Mouse (Mus musculus): ENCODE data around the gene Rtl8a. TPM values are rescaled to one million over a fixed set of nuclear protein-coding genes. Genes with fewer than 3 reads are reported as not detected.

Rtl8a gene
- polyA plus RNA-seq (2012; rRNA removed) = 4.3 and 4.9 TPM in 2 replicates

DNA sequence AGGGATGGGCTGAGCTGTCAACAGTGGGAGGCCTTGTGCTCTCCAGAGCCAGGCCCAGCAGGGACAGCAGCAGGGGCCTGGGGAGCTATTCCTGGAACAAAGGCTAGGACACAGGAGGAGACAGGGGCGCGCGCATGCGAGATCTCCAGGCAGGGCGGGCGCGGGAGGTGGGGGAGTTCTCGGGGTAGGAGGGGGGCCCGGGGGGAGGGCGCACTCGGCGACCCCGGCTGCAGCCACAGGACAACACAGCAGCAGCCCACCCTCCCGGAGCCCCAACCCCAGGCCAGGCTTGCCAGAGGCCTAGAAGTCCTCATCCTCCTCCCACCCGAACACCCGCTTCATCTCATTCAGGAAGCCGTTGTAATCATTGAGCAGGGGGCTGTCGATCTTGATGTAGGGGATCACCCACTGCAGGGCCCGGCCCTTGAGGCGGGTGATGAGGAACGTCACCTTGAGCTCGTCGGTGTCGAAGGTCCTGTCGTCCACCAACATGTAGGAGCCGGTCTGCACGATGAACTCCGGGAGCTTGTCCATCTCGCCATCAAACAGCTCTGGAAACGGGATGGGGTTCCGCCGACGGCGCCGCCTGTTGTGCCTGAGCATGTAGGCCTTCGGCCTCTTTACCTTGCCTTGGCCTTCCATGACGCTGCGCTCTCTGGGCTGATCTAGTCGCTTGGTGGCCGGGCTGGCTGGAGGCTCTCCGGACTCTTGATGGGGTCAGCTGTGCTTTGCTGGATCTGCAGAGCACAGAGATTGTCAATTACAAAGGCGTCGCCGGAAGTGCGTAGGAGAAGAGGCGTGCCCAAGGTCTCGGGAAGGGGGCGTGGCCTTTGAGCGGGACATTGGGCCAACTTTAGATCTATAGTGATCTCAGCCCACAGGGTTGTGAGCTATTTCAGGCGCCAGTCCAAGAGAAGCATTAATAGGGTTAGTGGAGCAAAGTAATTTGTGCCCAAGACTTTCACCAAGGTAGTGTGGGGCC lies at the start of gene Rtl8a:
TSS of gene Rtl8a (minus strand) at position 703 of the 982 bp plus-strand sequence.

DNA sequence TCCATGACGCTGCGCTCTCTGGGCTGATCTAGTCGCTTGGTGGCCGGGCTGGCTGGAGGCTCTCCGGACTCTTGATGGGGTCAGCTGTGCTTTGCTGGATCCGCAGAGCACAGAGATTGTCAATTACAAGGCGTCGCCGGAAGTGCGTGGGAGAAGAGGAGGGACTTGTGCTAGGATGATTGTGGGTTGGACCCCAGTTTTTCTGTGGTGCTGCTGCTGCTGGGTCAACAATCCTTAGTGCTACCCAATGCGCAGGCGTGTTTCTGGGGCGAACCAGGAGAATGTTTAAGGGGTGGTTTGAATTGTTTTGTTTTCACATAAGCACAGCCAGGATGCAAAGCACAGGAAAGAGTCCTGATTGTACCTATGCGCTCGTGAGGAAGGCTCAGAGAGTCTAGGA lies 26.8 kb upstream of the Rtl8a start, which contains the start of gene Rtl8b:
TSS of gene Rtl8b (minus strand) at position 115 of the 400 bp plus-strand sequence.

GRCm38 (mm10) chrX:53608879-53609278 lies 34.6 kb downstream of the Rtl8a start, which contains the start of gene Gm14597:
TSS of gene Gm14597 (minus strand) at chrX:53608979.

GRCm38 (mm10) chrX:53607242-53608121 lies 36.0 kb downstream of the Rtl8a start, which contains the start of gene Rtl8c:
TSS of gene Rtl8c (plus strand) at chrX:53608032.

Other genes with a start within 250 kb of the Rtl8a start
- not detected in 2 replicates for gene Etd, start 208.8 kb downstream of the Rtl8a start, polyA plus RNA-seq (2012; rRNA removed)
- gene Rtl8c, start 35.6 kb downstream of the Rtl8a start, polyA plus RNA-seq (2012; rRNA removed) = 1.2 and 1.8 TPM in 2 replicates
- gene Gm14597, start 34.7 kb downstream of the Rtl8a start, polyA plus RNA-seq (2012; rRNA removed) = not detected in 2 replicates
- 5.9 and 6.5 TPM in 2 replicates for gene Rtl8b, start 26.7 kb upstream of the Rtl8a start, polyA plus RNA-seq (2012; rRNA removed)
- 0.02 and 0.05 TPM in 2 replicates for gene 4930502E18Rik, start 81.1 kb upstream of the Rtl8a start, polyA plus RNA-seq (2012; rRNA removed)
- gene 1700013H16Rik, start 114.1 kb upstream of the Rtl8a start, polyA plus RNA-seq (2012; rRNA removed) = 0.02 TPM in 1 of 2 replicates, not detected in the other
- gene Zfp36l3, start 132.7 kb upstream of the Rtl8a start, polyA plus RNA-seq (2012; rRNA removed) = 0.02 TPM in 2 replicates
- gene Xlr, start 154.0 kb upstream of the Rtl8a start, polyA plus RNA-seq (2012; rRNA removed) = 1.3 and 1.7 TPM in 2 replicates